Mouse (Mus musculus): ENCODE results near the gene Cnot8. TPM values are rescaled to one million over a fixed set of nuclear protein-coding genes. Genes with fewer than 3 reads are reported as not detected.
"Not testable (repeated sequence)": the region's sequence is repeated elsewhere in the genome, so short reads cannot be mapped to it uniquely, and the experiment has no call there.

Cnot8 gene
- 10 to 100 TPM; 50.5 to 55.7 (median 53.0) TPM for total RNA-seq (2022)

GRCm38 (mm10) chr11:58103697-58104306 lies at the start of gene Cnot8:
Gene Cnot8, plus strand, starts transcription at chr11:58104153.
- DNase-seq (ENCODE audit: low spot score in 2 of 2) = peak; percentile 97 to 98

GRCm38 (mm10) chr11:58057455-58057854 lies 46.5 kb upstream of the Cnot8 start:
- peak in 1 of 2 experiments; percentile 37 for DNase-seq (ENCODE audit: low spot score in 2 of 2)

- DNase-seq (ENCODE audit: low spot score in 2 of 2) = not testable (repeated sequence)
These were observed 44.2 kb upstream of the Cnot8 start for GRCm38 (mm10) chr11:58059752-58060151.

GRCm38 (mm10) chr11:58061218-58061617 lies 42.7 kb upstream of the Cnot8 start:
- not testable (repeated sequence) for DNase-seq (ENCODE audit: low spot score in 2 of 2)

GRCm38 (mm10) chr11:58062586-58062985 lies 41.4 kb upstream of the Cnot8 start:
- no peak for DNase-seq (ENCODE audit: low spot score in 2 of 2)

- no peak for DNase-seq (ENCODE audit: low spot score in 2 of 2)
These were observed 38.9 kb upstream of the Cnot8 start for GRCm38 (mm10) chr11:58065025-58065424.

GRCm38 (mm10) chr11:58072978-58073377 lies 31.0 kb upstream of the Cnot8 start:
- DNase-seq (ENCODE audit: low spot score in 2 of 2) = no peak

GRCm38 (mm10) chr11:58077270-58077669 lies 26.7 kb upstream of the Cnot8 start:
- DNase-seq (ENCODE audit: low spot score in 2 of 2) = no peak

GRCm38 (mm10) chr11:58081716-58082115 lies 22.2 kb upstream of the Cnot8 start:
- no peak for DNase-seq (ENCODE audit: low spot score in 2 of 2)

GRCm38 (mm10) chr11:58092541-58092940 lies 11.4 kb upstream of the Cnot8 start:
- DNase-seq (ENCODE audit: low spot score in 2 of 2) = no peak

- DNase-seq (ENCODE audit: low spot score in 2 of 2) = no peak
These were observed 10.9 kb upstream of the Cnot8 start, which contains the start of gene Gm12248 for GRCm38 (mm10) chr11:58093021-58093528. Gene Gm12248, minus strand, starts transcription at chr11:58093134.

GRCm38 (mm10) chr11:58094766-58095165 lies 9.2 kb upstream of the Cnot8 start:
- DNase-seq (ENCODE audit: low spot score in 2 of 2) = no peak

GRCm38 (mm10) chr11:58095561-58095960 lies 8.4 kb upstream of the Cnot8 start:
- no peak for DNase-seq (ENCODE audit: low spot score in 2 of 2)

GRCm38 (mm10) chr11:58096160-58096559 lies 7.8 kb upstream of the Cnot8 start:
- no peak for DNase-seq (ENCODE audit: low spot score in 2 of 2)

- no peak for DNase-seq (ENCODE audit: low spot score in 2 of 2)
These were observed 6.9 kb upstream of the Cnot8 start for GRCm38 (mm10) chr11:58096821-58097620.

GRCm38 (mm10) chr11:58097621-58098365 lies 6.2 kb upstream of the Cnot8 start:
- DNase-seq (ENCODE audit: low spot score in 2 of 2) = no peak

GRCm38 (mm10) chr11:58098366-58098720 lies 5.6 kb upstream of the Cnot8 start:
- not testable (repeated sequence) for DNase-seq (ENCODE audit: low spot score in 2 of 2)

- DNase-seq (ENCODE audit: low spot score in 2 of 2) = no peak
These were observed 3.9 kb upstream of the Cnot8 start for GRCm38 (mm10) chr11:58100006-58100405.

GRCm38 (mm10) chr11:58101194-58101720 lies 2.7 kb upstream of the Cnot8 start:
- no peak for DNase-seq (ENCODE audit: low spot score in 2 of 2)

- DNase-seq (ENCODE audit: low spot score in 2 of 2) = no peak
These were observed 1.8 kb upstream of the Cnot8 start for GRCm38 (mm10) chr11:58102146-58102545.

- DNase-seq (ENCODE audit: low spot score in 2 of 2) = no peak
These were observed 1.2 kb upstream of the Cnot8 start for GRCm38 (mm10) chr11:58102581-58103343.
